Mouse (Mus musculus) right cerebral cortex, adult 2 months (tissue): ENCODE results near the gene Smarca4.

Experiments used
- DNase-seq, 2 experiments: peaks; one replicate each; pipeline ENCODE4 v3.0.0; 2021 to 2022; ENCODE audit warnings: low spot score in 2 of 2

Smarca4 gene

DNA sequence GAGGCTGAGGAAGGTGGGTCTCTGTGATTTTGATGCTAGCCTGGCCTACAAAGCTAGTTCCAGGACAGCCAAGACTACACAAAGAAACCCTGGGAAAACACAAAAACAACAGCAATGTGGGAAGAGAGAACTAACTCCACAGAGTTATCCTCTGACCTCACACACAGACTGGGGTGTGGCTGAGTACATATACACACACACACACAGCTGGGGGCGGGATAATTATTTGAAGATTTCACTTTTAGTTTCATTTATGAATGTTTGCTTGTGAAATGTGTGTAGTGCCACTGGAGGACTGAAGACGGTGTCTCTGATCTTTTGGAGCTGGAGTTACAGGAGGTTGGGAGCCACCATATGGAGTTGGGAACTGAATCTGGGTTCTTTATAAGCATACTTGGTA lies 14.9 kb upstream of the Smarca4 start:
- DNase-seq = no peak

DNA sequence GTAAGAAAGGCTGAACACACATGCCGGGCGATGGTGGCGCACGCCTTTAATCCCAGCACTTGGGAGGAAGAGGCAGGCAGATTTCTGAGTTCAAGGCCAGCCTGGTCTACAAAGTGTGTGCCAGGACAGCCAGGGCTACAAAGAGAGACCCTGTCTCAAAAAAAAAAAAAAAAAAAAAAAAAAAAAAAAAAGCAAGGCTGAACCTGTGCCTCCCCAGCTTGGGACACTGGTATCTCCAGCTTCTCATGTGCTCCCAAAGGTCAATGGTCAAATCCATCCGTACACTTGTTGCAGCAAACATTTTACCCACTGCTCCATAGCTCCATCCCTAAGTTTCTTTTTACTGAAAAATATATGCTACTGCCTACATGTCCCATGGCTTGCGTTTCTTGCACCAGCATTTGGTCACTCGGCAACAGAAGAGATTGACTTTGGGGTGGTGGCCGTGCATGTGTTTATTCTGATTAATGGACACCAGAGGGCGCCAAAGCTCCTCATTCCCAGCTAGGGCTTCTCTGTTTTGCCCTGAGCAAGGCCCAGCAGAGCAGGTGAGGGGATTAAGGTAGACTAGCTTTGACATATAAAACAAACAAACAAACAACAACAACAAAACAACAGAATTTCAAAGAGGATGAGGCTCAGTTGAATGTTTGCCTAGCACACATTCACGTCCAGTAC lies 14.1 kb upstream of the Smarca4 start:
- peak; percentile 76 to 77 for DNase-seq

DNA sequence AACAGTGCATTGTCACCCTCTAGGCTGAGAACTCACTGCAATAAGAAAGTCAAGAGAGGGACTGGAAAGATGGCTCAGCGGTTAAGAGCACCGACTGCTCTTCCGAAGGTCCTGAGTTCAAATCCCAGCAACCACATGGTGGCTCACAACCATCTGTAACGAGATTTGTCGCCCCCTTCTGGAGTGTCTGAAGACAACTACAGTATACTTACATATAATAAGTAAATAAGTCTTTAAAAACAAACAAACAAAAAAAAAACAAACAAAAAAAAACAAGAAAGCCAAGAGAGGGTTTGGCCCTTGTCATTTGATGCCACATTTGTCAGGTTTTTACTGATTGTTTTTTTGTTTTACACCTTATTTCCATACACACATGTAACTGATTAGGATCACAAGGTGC lies 11.8 kb upstream of the Smarca4 start:
- no peak for DNase-seq

- DNase-seq = no peak
Observed at GRCm38 (mm10) chr9:21605865-21606264, 10.1 kb upstream of the Smarca4 start.

GRCm38 (mm10) chr9:21606648-21607047 lies 9.3 kb upstream of the Smarca4 start:
- DNase-seq = no peak

DNA sequence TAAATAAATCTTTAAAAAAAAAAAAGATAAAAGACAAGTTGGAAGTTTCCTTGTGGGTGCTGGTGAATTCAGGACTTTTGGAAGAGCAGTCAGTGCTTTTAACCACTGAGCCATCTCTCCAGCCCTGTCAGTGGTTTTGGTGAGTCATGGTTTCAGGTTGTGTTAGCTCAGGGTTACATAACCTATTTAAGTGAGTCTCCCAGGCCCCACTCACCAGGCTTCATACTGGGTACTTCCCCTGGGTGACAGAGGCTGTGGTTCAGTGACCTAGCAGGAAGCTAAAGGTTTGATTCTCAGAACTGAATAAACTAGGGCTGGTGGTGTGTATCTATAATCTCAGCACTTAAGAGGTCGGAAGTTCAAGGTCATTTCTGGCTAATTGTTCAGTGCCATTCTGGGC lies 6.1 kb upstream of the Smarca4 start:
- no peak for DNase-seq

DNA sequence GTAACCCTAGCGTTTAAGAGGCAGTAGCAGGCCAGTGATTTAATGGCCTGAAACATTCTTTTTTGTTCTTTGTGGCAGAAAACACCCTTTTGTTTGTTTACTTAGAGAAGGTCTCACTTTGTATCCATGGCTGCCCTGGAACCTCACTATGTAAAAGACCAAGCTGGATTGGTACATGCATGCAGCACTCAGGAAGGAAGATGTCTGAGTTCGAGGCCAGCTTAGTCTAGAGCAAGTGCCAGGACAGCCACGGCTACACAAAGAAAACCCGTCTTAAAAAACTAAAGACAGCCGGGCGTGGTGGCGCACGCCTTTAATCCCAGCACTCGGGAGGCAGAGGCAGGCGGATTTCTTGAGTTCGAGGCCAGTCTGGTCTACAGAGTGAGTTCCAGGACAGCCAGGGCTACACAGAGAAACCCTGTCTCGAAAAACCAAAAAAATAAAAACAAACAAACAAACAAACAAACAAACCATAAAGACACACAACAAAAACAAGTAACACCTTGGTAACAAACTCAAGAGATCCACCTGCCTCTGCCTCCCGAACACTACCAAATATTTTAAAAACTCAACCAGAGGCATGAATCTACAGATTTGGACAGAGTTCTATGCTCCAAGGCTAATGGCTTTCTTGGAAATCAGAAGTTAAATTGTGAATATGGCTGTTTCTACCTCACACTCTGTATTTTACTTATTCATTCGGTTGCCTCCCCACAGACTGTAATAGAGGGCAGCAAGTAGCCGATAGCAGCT lies 929 bp upstream of the Smarca4 start:
- DNase-seq = no peak

GRCm38 (mm10) chr9:21616232-21616781 lies 338 bp downstream of the Smarca4 start:
- DNase-seq = peak; percentile 78 to 87

- DNase-seq = no peak
Observed at GRCm38 (mm10) chr9:21617066-21617465, 1.1 kb downstream of the Smarca4 start.

DNA sequence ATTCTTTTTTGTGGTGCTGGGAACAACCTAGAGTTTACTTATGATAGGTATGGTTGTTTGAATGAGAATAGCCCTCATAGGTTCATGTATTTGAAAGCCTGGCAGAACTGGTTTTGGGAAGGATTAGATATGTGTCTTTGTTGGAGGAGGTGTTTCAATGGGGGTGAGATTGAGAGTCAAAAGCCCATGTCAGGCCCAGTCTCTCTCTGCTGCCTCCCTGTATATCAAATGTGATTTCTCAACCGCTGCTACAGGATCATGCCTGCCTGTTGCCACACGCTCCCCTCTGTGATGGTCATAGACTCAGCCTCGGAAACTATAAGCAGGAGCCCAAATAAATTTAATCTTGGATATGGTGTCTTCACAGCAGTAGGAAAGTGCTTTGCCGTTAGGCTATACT lies 4.3 kb downstream of the Smarca4 start:
- DNase-seq = no peak

DNA sequence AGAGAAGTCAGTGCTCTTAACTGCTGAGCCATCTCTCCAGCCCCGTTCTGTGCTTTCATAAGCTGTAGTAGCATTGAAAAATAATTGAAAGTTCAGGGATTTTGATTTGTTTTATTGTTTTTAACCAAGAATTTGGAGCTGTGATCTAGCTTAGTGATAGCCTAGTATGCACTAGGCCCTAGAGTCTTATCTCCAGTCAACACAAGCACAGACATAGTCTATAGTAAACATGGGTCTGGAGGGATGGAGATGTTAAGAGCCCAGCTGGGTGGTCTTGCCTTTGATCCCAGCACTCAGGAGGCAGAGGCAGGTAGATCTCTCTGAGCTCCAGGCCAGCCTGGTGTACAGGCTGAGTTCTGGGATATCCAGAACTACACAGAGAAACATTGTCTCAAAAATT lies 6.7 kb downstream of the Smarca4 start:
- no peak for DNase-seq

GRCm38 (mm10) chr9:21625342-21626339 lies 9.7 kb downstream of the Smarca4 start:
- no peak for DNase-seq

- DNase-seq = no peak
Observed at GRCm38 (mm10) chr9:21626571-21626970, 10.6 kb downstream of the Smarca4 start.

DNA sequence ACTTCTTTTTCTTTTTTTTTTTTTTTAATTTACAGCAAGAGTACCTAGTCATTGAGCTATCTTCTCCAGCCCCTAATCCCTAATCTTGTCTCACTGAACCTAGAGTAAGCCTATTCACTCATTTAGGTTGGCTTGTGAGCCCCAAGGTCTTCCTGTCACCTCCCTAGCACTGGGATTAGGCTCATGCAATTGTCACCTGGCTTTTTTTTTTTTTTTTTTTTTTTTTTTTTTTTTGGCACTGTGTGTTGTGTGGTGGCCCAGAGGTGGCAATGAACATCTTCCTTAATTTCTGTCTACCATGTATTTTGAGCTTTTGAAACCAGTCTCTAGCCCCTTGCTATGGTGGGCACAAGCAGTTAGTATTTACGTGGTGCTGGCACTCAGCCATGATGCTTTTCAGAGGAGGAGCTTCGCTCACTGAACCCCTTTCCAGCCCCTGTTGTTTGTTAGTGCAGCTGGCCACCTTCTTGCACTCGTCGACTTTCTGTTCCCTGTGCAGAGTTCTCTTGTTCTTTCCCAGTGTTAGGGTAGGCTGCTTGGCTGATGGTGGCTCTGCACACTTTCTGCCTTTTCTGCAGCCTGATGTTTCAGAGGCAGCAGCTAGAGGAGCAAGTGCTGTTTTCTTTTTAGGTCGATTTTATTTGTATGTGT lies 11.3 kb downstream of the Smarca4 start:
- DNase-seq = no peak

GRCm38 (mm10) chr9:21630673-21631072 lies 14.7 kb downstream of the Smarca4 start:
- DNase-seq = peak; percentile 53 to 72

- no peak for DNase-seq
Observed at GRCm38 (mm10) chr9:21633106-21633505, 17.1 kb downstream of the Smarca4 start.

GRCm38 (mm10) chr9:21635639-21636038 lies 19.7 kb downstream of the Smarca4 start:
- DNase-seq = no peak

DNA sequence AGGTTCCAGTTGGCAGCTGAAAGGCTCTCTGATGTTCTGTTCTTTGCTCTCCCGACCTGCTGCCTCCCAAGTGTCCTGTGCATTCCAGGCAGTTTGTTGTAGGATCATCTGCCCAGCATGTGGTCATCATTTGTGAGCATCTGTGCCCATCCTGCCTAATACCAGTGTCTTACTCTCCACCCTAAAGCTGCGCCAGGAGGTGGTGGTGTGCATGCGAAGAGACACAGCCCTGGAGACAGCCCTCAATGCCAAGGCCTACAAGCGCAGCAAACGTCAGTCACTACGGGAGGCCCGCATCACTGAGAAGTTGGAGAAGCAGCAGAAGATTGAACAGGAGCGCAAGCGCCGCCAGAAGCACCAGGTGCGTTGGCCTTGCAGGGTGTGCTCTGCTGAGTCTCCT lies 23.1 kb downstream of the Smarca4 start:
- DNase-seq = no peak

DNA sequence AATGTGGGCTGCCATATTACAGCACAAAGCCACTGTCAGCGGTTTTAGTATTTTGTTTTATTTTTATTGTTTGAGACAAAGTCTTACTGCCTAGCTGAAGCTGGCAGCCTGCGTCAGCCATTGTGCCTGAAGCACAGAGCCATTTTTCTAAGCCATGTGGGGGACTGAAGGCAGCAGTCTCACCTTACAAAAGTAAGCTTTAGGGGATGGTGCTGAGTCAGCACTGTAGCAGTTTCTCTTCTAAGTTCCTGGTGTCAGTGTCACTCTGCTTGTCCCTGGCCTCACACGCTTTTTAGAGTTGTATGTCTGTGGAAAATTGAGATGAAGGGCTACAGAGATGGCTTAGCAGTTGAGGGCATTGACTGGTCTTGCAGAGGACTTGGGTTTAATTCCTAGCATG lies 30.4 kb downstream of the Smarca4 start:
- no peak for DNase-seq

DNA sequence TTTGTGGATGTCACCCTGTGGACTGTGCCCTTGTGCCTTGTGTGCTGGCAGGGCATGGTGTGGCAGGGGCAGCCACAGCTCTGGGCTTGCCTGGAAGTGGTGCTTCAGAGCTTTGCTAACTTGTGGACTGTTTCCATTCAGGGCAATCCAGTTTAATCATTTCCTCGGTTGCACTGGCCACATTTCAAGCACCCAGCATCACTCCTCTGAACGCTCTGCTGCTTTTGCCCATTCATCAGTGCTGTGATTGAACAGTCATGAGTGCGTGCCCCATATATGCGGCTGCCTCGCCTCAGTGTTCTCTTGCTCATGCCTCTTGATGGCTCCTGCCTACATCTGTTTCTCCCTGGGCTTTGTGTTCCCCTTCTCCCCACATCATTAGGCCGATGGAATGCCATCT lies 31.8 kb downstream of the Smarca4 start:
- DNase-seq = no peak

DNA sequence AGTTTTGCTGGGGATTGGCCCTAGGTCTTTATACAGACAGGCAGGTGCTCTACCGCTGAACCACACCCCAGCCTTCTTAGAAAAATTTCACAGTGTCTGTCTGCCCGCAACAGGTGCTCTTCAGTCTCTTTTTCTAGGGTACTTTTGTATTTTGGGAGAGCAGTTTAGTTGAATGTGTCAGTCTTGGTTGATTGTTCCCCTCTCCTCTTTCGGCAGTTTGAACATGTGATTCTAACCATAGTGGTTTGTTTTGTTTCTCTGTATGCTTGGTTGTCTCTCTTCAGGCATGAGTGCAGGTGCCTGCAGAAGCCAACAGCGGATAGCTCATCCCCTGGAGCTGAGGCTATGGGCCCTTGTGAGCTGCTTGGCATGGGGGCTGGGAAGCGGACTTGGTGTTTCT lies 36.3 kb downstream of the Smarca4 start:
- no peak for DNase-seq
